Mouse (Mus musculus): ENCODE data around the gene Rbbp4. TPM values are rescaled to one million over a fixed set of nuclear protein-coding genes. Genes with fewer than 3 reads are reported as not detected.

Gene Rbbp4
- total RNA-seq (2023) = 144 TPM

DNA sequence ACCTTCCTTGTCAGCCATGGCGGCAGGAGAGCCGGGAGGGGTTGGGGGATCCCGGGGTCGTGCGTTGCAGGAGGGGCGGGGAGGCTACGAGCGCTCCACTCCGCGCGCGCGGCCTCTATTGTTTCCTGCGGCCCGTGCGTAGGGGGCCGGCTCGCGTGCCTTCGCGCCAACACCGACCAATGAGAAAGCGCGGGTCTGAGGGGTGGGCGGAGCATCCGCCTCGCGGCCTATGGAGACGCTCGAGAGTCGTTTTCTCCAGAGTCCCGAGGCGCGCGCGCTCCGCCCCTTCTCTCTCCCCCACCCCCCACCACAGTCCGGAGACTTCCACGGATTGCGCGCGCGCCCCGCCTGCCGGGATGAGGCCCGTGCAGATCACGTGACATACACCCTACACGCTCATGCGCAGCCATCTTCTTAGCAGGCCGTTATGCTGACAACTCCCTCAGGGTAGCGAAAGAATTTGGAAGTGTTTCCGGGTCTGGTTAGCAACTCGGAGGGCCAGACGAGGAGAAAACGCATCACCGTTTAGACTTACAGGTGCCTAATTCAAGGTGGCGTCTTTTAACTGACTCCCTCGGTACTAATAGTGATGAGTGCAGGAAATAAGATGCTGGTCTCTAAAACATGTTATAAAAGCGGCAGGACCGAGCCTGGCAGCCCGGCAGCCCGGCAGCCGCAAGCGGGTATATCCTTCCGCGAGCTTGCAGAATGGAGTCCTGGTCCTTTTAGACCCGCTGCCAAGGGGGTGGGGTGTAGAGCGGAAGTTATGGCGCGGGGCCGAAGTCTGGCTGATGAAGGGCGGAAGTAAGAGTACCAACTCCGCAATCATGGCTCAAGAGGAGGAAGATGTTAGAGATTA lies at the start of gene Rbbp4, which contains the start of gene Zbtb8os:
Gene Rbbp4 (minus strand): TSS at position 155 of the 859 bp plus-strand sequence.
Gene Zbtb8os (plus strand): TSS at position 480 of the 859 bp plus-strand sequence.

DNA sequence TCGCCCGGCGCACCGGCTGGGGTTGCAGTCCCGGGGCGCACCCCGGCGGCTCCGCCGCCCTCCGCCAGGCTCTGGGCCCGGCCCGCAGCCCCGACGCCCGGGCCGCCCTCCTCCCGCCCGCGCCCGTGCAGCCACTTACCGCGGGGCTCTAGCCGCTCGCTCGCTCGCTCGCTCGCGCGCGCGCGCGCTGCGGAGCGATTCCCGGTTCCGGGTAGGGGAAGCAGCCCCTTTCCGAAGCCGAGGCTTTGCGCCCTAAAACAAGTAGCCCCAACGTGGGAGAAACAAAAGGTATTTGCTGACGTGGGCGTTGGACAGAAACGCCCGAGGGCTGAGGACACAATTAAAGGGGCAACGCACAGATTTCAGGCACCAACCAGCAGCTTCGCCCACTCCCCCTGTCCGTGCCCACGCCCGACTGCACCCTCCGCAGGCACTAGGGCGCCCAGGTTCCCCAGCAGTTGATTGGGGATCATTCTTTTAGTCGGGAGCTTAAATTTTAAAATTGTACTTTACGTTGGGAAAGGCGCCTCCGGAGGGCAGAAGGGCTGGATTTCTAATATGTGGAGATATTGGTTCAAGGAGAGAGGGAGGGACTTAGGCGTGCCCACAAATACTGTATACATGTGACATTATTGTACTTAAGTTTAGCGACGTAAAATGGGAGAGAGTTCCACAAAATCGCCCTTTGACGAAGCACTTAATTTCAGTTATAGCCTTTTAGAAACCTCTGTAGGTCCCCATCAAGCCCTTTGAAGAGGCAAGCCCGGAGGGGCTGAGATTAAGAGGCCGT lies 42.6 kb upstream of the Rbbp4 start, which contains the start of gene Zbtb8a:
Gene Zbtb8a (minus strand): TSS at position 516 of the 790 bp plus-strand sequence.

DNA sequence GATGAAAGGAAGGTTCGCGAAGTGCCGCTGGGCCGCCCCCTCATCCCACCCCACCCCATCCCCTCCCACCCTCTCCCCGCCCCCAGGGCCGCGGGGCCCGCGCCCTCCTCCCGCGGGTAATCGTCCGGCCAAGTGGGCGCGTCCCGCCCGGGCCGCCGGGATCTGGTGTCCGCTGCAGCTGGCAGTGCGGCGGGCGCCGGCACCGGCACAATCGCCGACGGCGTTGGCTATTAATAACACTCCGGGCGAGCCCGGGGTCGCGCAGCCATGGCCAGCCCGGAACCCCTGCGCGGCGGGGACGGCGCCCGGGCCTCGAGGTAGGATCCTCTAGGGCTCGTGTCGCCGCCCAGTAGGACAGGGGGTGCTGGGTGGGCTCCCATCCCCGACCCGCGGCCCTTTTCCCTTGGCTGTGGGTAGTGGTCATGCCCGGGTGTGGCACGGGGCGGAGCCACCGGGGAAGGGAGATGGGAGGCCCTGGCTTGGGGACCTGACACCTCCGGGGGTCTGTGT lies 47.6 kb downstream of the Rbbp4 start, which contains the start of gene Sync:
Gene Sync (plus strand): TSS at position 146 of the 510 bp plus-strand sequence.

DNA sequence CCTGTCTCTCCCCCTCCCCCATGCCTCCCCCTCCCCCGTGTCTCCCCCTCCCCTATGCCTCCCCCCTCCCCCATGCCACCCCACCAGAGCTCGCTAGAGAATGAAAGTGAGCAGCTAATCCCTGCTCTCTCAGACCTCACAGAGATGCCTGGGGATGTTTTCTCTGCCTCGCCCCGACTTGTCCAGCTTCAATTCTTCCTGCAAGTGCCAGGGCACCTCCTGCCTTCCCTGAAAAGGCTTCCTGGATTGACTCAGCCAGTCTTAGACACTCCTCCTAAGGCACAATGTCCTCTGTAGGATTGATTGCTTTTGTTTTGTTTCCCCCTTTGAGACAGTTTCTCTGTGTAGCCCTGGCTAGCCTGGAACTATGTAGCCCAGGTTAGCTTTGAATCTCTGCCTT lies 74.0 kb downstream of the Rbbp4 start, which contains the start of gene C77080:
Gene C77080 (minus strand): TSS at position 209 of the 400 bp plus-strand sequence.

Other genes starting within 250 kb of the Rbbp4 start
- gene Tmem54, start 229.8 kb downstream of the Rbbp4 start, total RNA-seq (2023) = not detected
- 0.46 TPM for gene Hpca, start 213.3 kb downstream of the Rbbp4 start, total RNA-seq (2023)
- 0.18 TPM for gene Fndc5, start 198.4 kb downstream of the Rbbp4 start, total RNA-seq (2023)
- 38.5 TPM for gene S100pbp, start 145.6 kb downstream of the Rbbp4 start, total RNA-seq (2023)
- 60.3 TPM for gene Yars, start 145.6 kb downstream of the Rbbp4 start, total RNA-seq (2023)
- gene C77080, start 74.0 kb downstream of the Rbbp4 start, total RNA-seq (2023) = 0.18 TPM
- not detected for gene Sync, start 47.8 kb downstream of the Rbbp4 start, total RNA-seq (2023)
- 37.8 TPM for gene Zbtb8os, start 325 bp upstream of the Rbbp4 start, total RNA-seq (2023)
- gene Zbtb8a, start 42.7 kb upstream of the Rbbp4 start, total RNA-seq (2023) = 5.4 TPM
- not detected for gene Zbtb8b, start 105.5 kb upstream of the Rbbp4 start, total RNA-seq (2023)
- gene Bsdc1, start 126.2 kb upstream of the Rbbp4 start, total RNA-seq (2023) = 107 TPM
- gene Tssk3, start 155.7 kb upstream of the Rbbp4 start, total RNA-seq (2023) = not detected
- 3.3 TPM for gene Fam229a, start 155.8 kb upstream of the Rbbp4 start, total RNA-seq (2023)
- gene Marcksl1, start 178.2 kb upstream of the Rbbp4 start, total RNA-seq (2023) = 11.4 TPM
- gene Hdac1, start 207.3 kb upstream of the Rbbp4 start, total RNA-seq (2023) = 118 TPM
- gene Lck, start 238.3 kb upstream of the Rbbp4 start, total RNA-seq (2023) = 906 TPM
- gene Fam167b, start 243.2 kb upstream of the Rbbp4 start, total RNA-seq (2023) = not detected